Mouse (Mus musculus) bone marrow, adult 2 months (tissue): ENCODE measurements around the gene Mrpl33. TPM values are rescaled to one million over a fixed set of nuclear protein-coding genes. Genes with fewer than 3 reads are reported as not detected.
A peak's percentile ranks its signal among the peaks of the same experiment; 100 is the strongest.

ENCODE experiments used
- H3K27ac ChIP-seq: fragments of 200-500 bp; 2 replicates; pipeline ENCODE4 v1.5.1; 2012; ENCODE audit warnings: low read depth, mild to moderate bottlenecking, control low read depth, inconsistent platforms, low read length; ENCODE audit not compliant: control insufficient read depth, poor library complexity, insufficient read depth
- H3K4me1 ChIP-seq: fragments of 200-500 bp; 2 replicates; pipeline ENCODE4 v1.6.1; 2011; ENCODE audit warnings: low read length; ENCODE audit not compliant: control insufficient read depth, insufficient read depth
- H3K4me3 ChIP-seq: fragments of 200-500 bp; replicated peaks from 2 replicates; pipeline ENCODE3; 2011; ENCODE audit warnings: mild to moderate bottlenecking, low read depth, low read length, control low read depth; ENCODE audit not compliant: control insufficient read depth
- CTCF ChIP-seq: fragments of 200-500 bp; IDR thresholded peaks from 2 replicates; pipeline ENCODE4 v1.5.1; 2011; ENCODE audit warnings: low read length, control low read depth; ENCODE audit not compliant: control insufficient read depth, insufficient read depth
- POLR2A ChIP-seq: fragments of 200-500 bp; IDR thresholded peaks from 2 replicates; pipeline ENCODE4 v1.6.1; 2011; ENCODE audit warnings: low read depth, mild to moderate bottlenecking, control low read depth, low read length, borderline replicate concordance; ENCODE audit not compliant: control insufficient read depth
- WGBS: fragments of 180-500 bp; shearing (Covaris S2); methylation state at CpG from one replicate; pipeline ENCODE4 v1.1.7; 2018; 5-methylcytosine and 5-hydroxymethylcytosine counted together
- polyA plus RNA-seq: library from polyadenylated mRNA; stranded (reverse); fragments of >200 nt; gene quantifications from 2 replicates; pipeline ENCODE4 v1.2.4, GENCODE M21; 2011; ENCODE audit warnings: low replicate concordance; ENCODE audit not compliant: missing spikeins, insufficient read depth, insufficient read length

Mrpl33 gene
- 89.1 and 162 TPM in 2 replicates for polyA plus RNA-seq

- Histone ChIP-seq H3K27ac (peak within 1 kb of the TSS; percentile 32), H3K4me1 (peaks cover 2% of the 10 kb centered on the region; the same call in 1 of the 2 replicates)
These were observed at the start of gene Mrpl33 for GRCm38 (mm10) chr5:31596481-31597429. Gene Mrpl33 (plus strand): TSS chr5:31596935.

GRCm38 (mm10) chr5:31559401-31559800 lies 37.3 kb upstream of the Mrpl33 start:
- Histone ChIP-seq H3K4me3 (no peak overlapping the region), H3K4me1 (no peaks in the 10 kb centered on the region), H3K27ac (no peak overlapping the region)
- TF ChIP-seq POLR2A, result no peak
- TF ChIP-seq CTCF, result no peak
- 54% methylated on average over 1 of the region's 1 CpGs for WGBS

More at GRCm38 (mm10) chr5:31596481-31597429, at the start of gene Mrpl33:
- WGBS, result 7% methylated on average over 26 of the region's 26 CpGs
- TF ChIP-seq CTCF, result no peak
- peak within 1 kb of the TSS; percentile 61 for H3K4me3 ChIP-seq

- TF ChIP-seq POLR2A (no peak), CTCF (no peak)
- no peaks in the 10 kb centered on the region for H3K4me1 ChIP-seq
These were observed 36.4 kb upstream of the Mrpl33 start for GRCm38 (mm10) chr5:31560352-31560751.

GRCm38 (mm10) chr5:31562036-31562666 lies 34.6 kb upstream of the Mrpl33 start:
- Histone ChIP-seq H3K4me1 (no peaks in the 10 kb centered on the region; the same call in 1 of the 2 replicates), H3K4me3 (no peak overlapping the region), H3K27ac (no peak overlapping the region)
- WGBS, result 87% methylated on average over 7 of the region's 7 CpGs
- TF ChIP-seq POLR2A (no peak), CTCF (no peak)

More at GRCm38 (mm10) chr5:31560352-31560751, 36.4 kb upstream of the Mrpl33 start:
- H3K4me3 ChIP-seq, result no peak overlapping the region
- no peak overlapping the region for H3K27ac ChIP-seq
- 91% methylated on average over 2 of the region's 2 CpGs for whole genome bisulfite sequencing

- WGBS, result 19% methylated on average over 6 of the region's 6 CpGs
- Histone ChIP-seq H3K27ac (no peak overlapping the region), H3K4me1 (no peaks in the 10 kb centered on the region; the same call in 1 of the 2 replicates), H3K4me3 (no peak overlapping the region)
- peak; percentile 89 for TF ChIP-seq CTCF
- TF ChIP-seq POLR2A, result no peak
These were observed 33.2 kb upstream of the Mrpl33 start for GRCm38 (mm10) chr5:31563496-31563895.

GRCm38 (mm10) chr5:31563905-31564304 lies 32.8 kb upstream of the Mrpl33 start:
- WGBS, result 45% methylated on average over 7 of the region's 7 CpGs
- Histone ChIP-seq H3K4me1 (no peaks in the 10 kb centered on the region; the same call in 1 of the 2 replicates), H3K4me3 (no peak overlapping the region), H3K27ac (no peak overlapping the region)
- TF ChIP-seq CTCF (no peak), POLR2A (no peak)

- no peak for TF ChIP-seq CTCF
- TF ChIP-seq POLR2A, result no peak
- WGBS, result 86% methylated on average over 4 of the region's 4 CpGs
- Histone ChIP-seq H3K4me3 (no peak overlapping the region), H3K27ac (no peak overlapping the region), H3K4me1 (peaks cover 1% of the 10 kb centered on the region; the same call in 1 of the 2 replicates)
These were observed 31.8 kb upstream of the Mrpl33 start for GRCm38 (mm10) chr5:31564976-31565375.

GRCm38 (mm10) chr5:31566026-31566425 lies 30.7 kb upstream of the Mrpl33 start:
- Histone ChIP-seq H3K4me1 (peaks cover 1% of the 10 kb centered on the region; the same call in 1 of the 2 replicates), H3K4me3 (no peak overlapping the region), H3K27ac (no peak overlapping the region)
- 78% methylated on average over 7 of the region's 7 CpGs for WGBS
- no peak for TF ChIP-seq CTCF
- no peak for TF ChIP-seq POLR2A
